ENCODE assay signal across 8 mouse cellular contexts in the genomic region with DNA sequence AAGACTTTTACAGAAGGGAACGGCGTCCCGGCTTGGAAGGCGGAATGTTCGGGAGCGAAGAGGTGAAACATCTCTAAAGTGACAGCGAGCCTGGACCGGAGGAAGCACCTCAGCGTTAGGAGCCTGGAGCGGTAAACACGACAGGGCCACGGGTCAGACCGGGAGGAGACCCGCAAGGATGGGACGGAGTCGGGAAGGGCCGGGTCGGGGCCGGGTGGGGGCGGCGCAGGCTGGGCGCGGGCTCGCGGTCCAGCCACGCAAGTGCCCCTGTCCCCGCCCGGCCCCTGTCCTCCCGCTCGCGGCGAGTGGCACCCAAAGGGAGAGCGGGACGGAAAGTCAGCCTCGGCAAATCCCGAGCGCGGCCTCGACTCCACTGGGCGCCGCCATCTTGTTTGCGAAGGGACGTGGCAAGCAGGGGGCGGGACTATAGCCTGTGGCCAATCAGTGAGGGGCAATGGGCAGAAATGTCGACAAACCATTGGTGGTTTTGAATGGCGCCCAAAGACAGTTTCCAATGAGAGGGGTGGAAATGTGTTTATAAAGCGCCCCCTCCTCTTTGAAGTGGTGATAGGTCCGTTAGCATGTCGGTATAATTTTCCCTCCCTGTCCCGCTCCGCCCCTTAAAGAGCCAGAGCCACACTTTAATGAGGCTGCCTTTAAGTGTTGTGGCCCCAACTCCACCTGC. TPM values are rescaled to one million over a fixed set of nuclear protein-coding genes. Genes with fewer than 3 reads are reported as not detected.
A peak's percentile ranks its signal among the peaks of the same experiment; 100 is the strongest.
DNase-seq lines count a peak whose midpoint lies in the region; ATAC-seq and TF ChIP-seq lines count a peak whose summit lies in the region.

Gene Gm49380 (minus strand): TSS at position 396 of the 685 bp plus-strand sequence.
Gene Rnf26 (minus strand): TSS at position 413 of the 685 bp plus-strand sequence.

- no peak for TF ChIP-seq CTCF in liver, embryonic 14.5 days (IDR thresholded peaks at IDR 0.05; ENCODE audit: low read depth)
- TF ChIP-seq CTCF in stomach, postnatal 0 days (IDR thresholded peaks at IDR 0.05; ENCODE audit: low read depth) = no peak; the same call in 1 of the 2 replicates

- H3K4me1 ChIP-seq in forebrain, embryonic 10.5 days = peaks cover 49% of the 10 kb centered on the region
- H3K4me1 ChIP-seq in heart, embryonic 15.5 days (replicated peaks) = peaks cover 34% of the 10 kb centered on the region
- H3K4me1 ChIP-seq in liver, embryonic 14.5 days (replicated peaks; ENCODE audit: control insufficient read depth in 2 of 2, insufficient read depth in 2 of 2, low read length in 1 of 2) = peaks cover 7 to 15% of the 10 kb centered on the region in 2 experiments; a peak in 3 of 4 replicates
- H3K4me1 ChIP-seq in neural tube, embryonic 11.5 days (ENCODE audit: control insufficient read depth, insufficient read depth, low read length) = peaks cover 11% of the 10 kb centered on the region
- H3K4me1 ChIP-seq in stomach, postnatal 0 days (replicated peaks; ENCODE audit: control insufficient read depth, insufficient read depth) = 0 out of 2 replicates have a peak, but pooled peaks cover 8% of the 10 kb centered on the region

- H3K4me3 ChIP-seq in forebrain, embryonic 10.5 days = peak within 1 kb of the TSS; percentile 90
- H3K4me3 ChIP-seq in heart, embryonic 15.5 days = peak within 1 kb of the TSS; percentile 86
- peak within 1 kb of the TSS; percentile 84 to 91 for H3K4me3 ChIP-seq in liver, embryonic 14.5 days (ENCODE audit: insufficient read depth in 1 of 2, low read depth in 2 of 2, low read length in 2 of 2)
- peak within 1 kb of the TSS; percentile 79 for H3K4me3 ChIP-seq in neural tube, embryonic 11.5 days (ENCODE audit: low read depth, low read length)
- peak within 1 kb of the TSS; percentile 73 for H3K4me3 ChIP-seq in stomach, postnatal 0 days (ENCODE audit: low read depth, low read length)

- no peak; the same call in 1 of the 2 replicates for TF ChIP-seq EP300 in liver, embryonic 14.5 days (IDR thresholded peaks at IDR 0.05; ENCODE audit: low read depth)
- TF ChIP-seq EP300 in stomach, postnatal 0 days (optimal IDR thresholded peaks at IDR 0.05) = no peak

- H3K4me2 ChIP-seq in heart, embryonic 15.5 days = peak within 1 kb of the TSS; percentile 66
- H3K4me2 ChIP-seq in liver, embryonic 14.5 days (ENCODE audit: low read depth) = peak within 1 kb of the TSS; percentile 63
- H3K4me2 ChIP-seq in neural tube, embryonic 11.5 days (ENCODE audit: low read depth) = peak within 1 kb of the TSS; percentile 40
- H3K4me2 ChIP-seq in stomach, postnatal 0 days (replicated peaks; ENCODE audit: low read depth) = peak within 1 kb of the TSS; percentile 57

- no peaks in the 10 kb centered on the region for H3K9me3 ChIP-seq in forebrain, embryonic 10.5 days
- H3K9me3 ChIP-seq in heart, embryonic 15.5 days (replicated peaks) = no peaks in the 10 kb centered on the region
- H3K9me3 ChIP-seq in liver, embryonic 14.5 days (ENCODE audit: control insufficient read depth, low read length) = no peaks in the 10 kb centered on the region
- no peaks in the 10 kb centered on the region for H3K9me3 ChIP-seq in neural tube, embryonic 11.5 days (ENCODE audit: control insufficient read depth, low read length)
- no peaks in the 10 kb centered on the region for H3K9me3 ChIP-seq in stomach, postnatal 0 days (ENCODE audit: control insufficient read depth, low read length)

- under 1% methylated on average over 51 of the region's 51 CpGs for WGBS in forebrain, embryonic 10.5 days
- under 1% methylated on average over 51 of the region's 51 CpGs for WGBS in heart, embryonic 15.5 days
- under 1% methylated on average over 51 of the region's 51 CpGs for WGBS in liver, embryonic 14.5 days (ENCODE audit: insufficient replicate concordance)
- WGBS in neural tube, embryonic 11.5 days = under 1% methylated on average over 43 of the region's 51 CpGs
- WGBS in stomach, postnatal 0 days = under 1% methylated on average over 49 of the region's 51 CpGs

- peak within 1 kb of the TSS; percentile 86 for H3K9ac ChIP-seq in heart, embryonic 15.5 days
- H3K9ac ChIP-seq in liver, embryonic 14.5 days (replicated peaks) = peak within 1 kb of the TSS; percentile 93
- H3K9ac ChIP-seq in neural tube, embryonic 11.5 days (ENCODE audit: low read length) = peak within 1 kb of the TSS; percentile 83
- H3K9ac ChIP-seq in stomach, postnatal 0 days (ENCODE audit: low read length) = peak within 1 kb of the TSS; percentile 71

- H3K36me3 ChIP-seq in forebrain, embryonic 10.5 days (replicated peaks) = peaks cover 29% of the 10 kb centered on the region
- H3K36me3 ChIP-seq in heart, embryonic 15.5 days = no peaks in the 10 kb centered on the region
- H3K36me3 ChIP-seq in liver, embryonic 14.5 days (replicated peaks; ENCODE audit: control insufficient read depth, insufficient read depth, low read depth) = peaks cover 6% of the 10 kb centered on the region; the same call in 1 of the 2 replicates
- H3K36me3 ChIP-seq in neural tube, embryonic 11.5 days (ENCODE audit: control insufficient read depth, insufficient read depth, low read length) = no peaks in the 10 kb centered on the region; the same call in 1 of the 2 replicates
- H3K36me3 ChIP-seq in stomach, postnatal 0 days (ENCODE audit: control insufficient read depth, insufficient read depth, low read length) = no peaks in the 10 kb centered on the region

- peak within 1 kb of the TSS; percentile 95 for H3K27ac ChIP-seq in forebrain, embryonic 10.5 days
- H3K27ac ChIP-seq in heart, embryonic 15.5 days = peak within 1 kb of the TSS; percentile 87
- peak within 1 kb of the TSS; percentile 72 for H3K27ac ChIP-seq in liver, embryonic 14.5 days
- no peak within 1 kb of the TSS for H3K27ac ChIP-seq in neural tube, embryonic 11.5 days (ENCODE audit: low read depth, low read length)
- peak within 1 kb of the TSS; percentile 65 for H3K27ac ChIP-seq in stomach, postnatal 0 days (replicated peaks)

- no peaks in the 10 kb centered on the region for H3K27me3 ChIP-seq in forebrain, embryonic 10.5 days (ENCODE audit: poor library complexity, severe bottlenecking)
- no peaks in the 10 kb centered on the region for H3K27me3 ChIP-seq in heart, embryonic 15.5 days
- no peaks in the 10 kb centered on the region for H3K27me3 ChIP-seq in liver, embryonic 14.5 days (ENCODE audit: control insufficient read depth, insufficient read depth, low read length)
- H3K27me3 ChIP-seq in neural tube, embryonic 11.5 days (ENCODE audit: control insufficient read depth, insufficient read depth, low read length) = no peaks in the 10 kb centered on the region
- no peaks in the 10 kb centered on the region for H3K27me3 ChIP-seq in stomach, postnatal 0 days (ENCODE audit: control insufficient read depth, insufficient read depth, low read length)

- DNase-seq in CD8-positive naive resting alpha-beta T cell, adult 2 months (ENCODE audit: low read depth in 2 of 2, low spot score in 2 of 2) = peak; percentile 91 to 94
- peak; percentile 93 for DNase-seq in c-Kit-positive CD71-negative TER-119-negative erythroid progenitor cells, embryonic 14.5 days (ENCODE audit: low read depth)
- DNase-seq in forebrain, embryonic 10.5 days (ENCODE audit: extremely low spot score, low spot score) = peak; percentile 93
- DNase-seq in kidney, postnatal 25 days = peak; percentile 97
- DNase-seq in liver, embryonic 14.5 days (ENCODE audit: low read depth in 3 of 3, low spot score in 3 of 3) = peak; percentile 98
- DNase-seq in neural tube, embryonic 11.5 days (ENCODE audit: low spot score) = peak; percentile 92
- peak; percentile 96 for DNase-seq in stomach, postnatal 0 days (ENCODE audit: low spot score)

- peak; percentile 94 for ATAC-seq in heart, embryonic 15.5 days (replicated peaks; ENCODE audit: insufficient number of reproducible peaks, insufficient read depth, low FRiP score, low read depth)
- peak; percentile 95 for ATAC-seq in liver, embryonic 14.5 days (ENCODE audit: insufficient read depth)
- peak; percentile 94 for ATAC-seq in neural tube, embryonic 11.5 days (ENCODE audit: insufficient read depth, low FRiP score, low TSS enrichment)
- ATAC-seq in stomach, postnatal 0 days (ENCODE audit: low FRiP score, low TSS enrichment) = peak; percentile 97

RNA-seq across cellular contexts. Expression of gene Gm49380, which starts in this region (rescaled TPM):
- 0.06 and 0.36 TPM in 2 replicates for polyA plus RNA-seq in forebrain, embryonic 10.5 days (2016; fragmentation: Nextera tagmentation; extraction: Ambion mirVana)
- polyA plus RNA-seq in heart, embryonic 15.5 days (2015; fragmentation: Nextera tagmentation; extraction: Ambion mirVana) = 0.05 and 0.13 TPM in 2 replicates
- 0.05 and 0.09 TPM in 2 replicates for polyA plus RNA-seq in liver, embryonic 14.5 days (2012; rRNA removed)
- polyA plus RNA-seq in liver, embryonic 14.5 days (2014; fragmentation: Nextera tagmentation; extraction: Ambion mirVana) = not detected in 2 replicates
- polyA plus RNA-seq in neural tube, embryonic 11.5 days (2014; fragmentation: Nextera tagmentation; extraction: Ambion mirVana) = 0.20 and 0.95 TPM in 2 replicates
- 0.05 TPM in 1 of 2 replicates, not detected in the other for polyA plus RNA-seq in stomach, postnatal 0 days (2015; fragmentation: Nextera tagmentation; extraction: Ambion mirVana)

RNA-seq across cellular contexts. Expression of gene Rnf26, which starts in this region (rescaled TPM):
- polyA plus RNA-seq in forebrain, embryonic 10.5 days (2016; fragmentation: Nextera tagmentation; extraction: Ambion mirVana) = 79.5 and 81.5 TPM in 2 replicates
- 28.7 and 39.9 TPM in 2 replicates for polyA plus RNA-seq in heart, embryonic 15.5 days (2015; fragmentation: Nextera tagmentation; extraction: Ambion mirVana)
- 21.9 and 26.2 TPM in 2 replicates for polyA plus RNA-seq in liver, embryonic 14.5 days (2012; rRNA removed)
- 29.4 and 34.3 TPM in 2 replicates for polyA plus RNA-seq in liver, embryonic 14.5 days (2014; fragmentation: Nextera tagmentation; extraction: Ambion mirVana)
- 62.4 and 71.1 TPM in 2 replicates for polyA plus RNA-seq in neural tube, embryonic 11.5 days (2014; fragmentation: Nextera tagmentation; extraction: Ambion mirVana)
- polyA plus RNA-seq in stomach, postnatal 0 days (2015; fragmentation: Nextera tagmentation; extraction: Ambion mirVana) = 22.0 and 22.2 TPM in 2 replicates
